31 mouse cellular contexts compared by ENCODE assay signal in the genomic region with DNA sequence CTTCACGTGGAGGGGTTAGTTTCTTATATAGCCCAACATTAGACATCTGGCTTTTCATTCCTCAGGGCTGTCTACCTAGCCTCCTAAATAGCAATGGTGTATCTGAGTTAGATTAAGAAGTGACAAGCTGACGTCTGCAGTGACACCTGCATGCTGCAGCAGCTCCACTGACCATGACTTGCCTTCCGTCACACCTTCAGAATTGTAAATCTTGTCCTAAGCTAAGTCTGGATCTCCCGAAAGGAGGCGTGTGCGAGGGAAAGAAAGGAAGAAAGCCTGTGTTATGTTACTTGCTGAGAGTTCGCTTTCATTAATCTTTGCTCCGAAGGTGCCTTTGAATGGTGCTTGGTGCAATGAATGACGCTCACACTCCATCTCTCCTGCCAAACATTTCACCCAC.
"Had no signal": no experiment of that assay in that cellular context is flagged by ENCODE, and none has a peak within 500 bp of the region (broad histone marks: within the 10 kb centered on the region; RNA-seq: fewer than 3 reads in every experiment).

No protein-coding gene starts in this region.

- H3K4me1 ChIP-seq: limb, embryonic 12.5 days; limb, embryonic 13.5 days; limb, embryonic 15.5 days; liver, embryonic 12.5 days; liver, embryonic 13.5 days; liver, embryonic 15.5 days; lung, embryonic 15.5 days; megakaryocyte, embryonic 14.5 days; midbrain, embryonic 10.5 days; midbrain, embryonic 12.5 days; midbrain, embryonic 15.5 days; neural tube, embryonic 12.5 days; neural tube, embryonic 13.5 days had no signal

- H3K27ac ChIP-seq: left cerebral cortex, adult 2 months; limb, embryonic 12.5 days; limb, embryonic 13.5 days; limb, embryonic 15.5 days; liver, embryonic 12.5 days; liver, embryonic 13.5 days; liver, embryonic 14.5 days; liver, embryonic 15.5 days; lung, embryonic 15.5 days; macrophage; midbrain, embryonic 10.5 days; midbrain, embryonic 12.5 days; midbrain, embryonic 15.5 days; neural tube, embryonic 12.5 days; neural tube, embryonic 13.5 days had no signal

- H3K27me3 ChIP-seq: limb, embryonic 12.5 days; limb, embryonic 13.5 days; limb, embryonic 15.5 days; liver, embryonic 12.5 days; liver, embryonic 13.5 days; liver, embryonic 15.5 days; lung, embryonic 15.5 days; megakaryocyte, embryonic 14.5 days; midbrain, embryonic 12.5 days; midbrain, embryonic 15.5 days; neural tube, embryonic 12.5 days; neural tube, embryonic 13.5 days had no signal

- H3K36me3 ChIP-seq: limb, embryonic 12.5 days; limb, embryonic 13.5 days; limb, embryonic 15.5 days; liver, embryonic 12.5 days; liver, embryonic 13.5 days; liver, embryonic 15.5 days; lung, embryonic 15.5 days; midbrain, embryonic 10.5 days; midbrain, embryonic 12.5 days; midbrain, embryonic 15.5 days; neural tube, embryonic 12.5 days; neural tube, embryonic 13.5 days had no signal

- H3K9me3 ChIP-seq: limb, embryonic 12.5 days; limb, embryonic 13.5 days; limb, embryonic 15.5 days; liver, embryonic 12.5 days; liver, embryonic 13.5 days; liver, embryonic 15.5 days; lung, embryonic 15.5 days; midbrain, embryonic 10.5 days; midbrain, embryonic 12.5 days; midbrain, embryonic 15.5 days; neural tube, embryonic 12.5 days; neural tube, embryonic 13.5 days had no signal

- H3K4me2 ChIP-seq: limb, embryonic 12.5 days; limb, embryonic 13.5 days; limb, embryonic 15.5 days; liver, embryonic 11.5 days; liver, embryonic 12.5 days; liver, embryonic 13.5 days; liver, embryonic 15.5 days; lung, embryonic 14.5 days; lung, embryonic 15.5 days; midbrain, embryonic 12.5 days; midbrain, embryonic 15.5 days; neural tube, embryonic 12.5 days; neural tube, embryonic 13.5 days had no signal

- ATAC-seq: liver, embryonic 12.5 days; liver, postnatal 0 days; lung, postnatal 0 days; midbrain, embryonic 15.5 days; midbrain, embryonic 16.5 days had no signal

- H3K9ac ChIP-seq: limb, embryonic 12.5 days; limb, embryonic 13.5 days; limb, embryonic 15.5 days; liver, embryonic 12.5 days; liver, embryonic 13.5 days; liver, embryonic 14.5 days; liver, embryonic 15.5 days; liver, postnatal 0 days; lung, embryonic 14.5 days; lung, embryonic 15.5 days; midbrain, embryonic 12.5 days; midbrain, embryonic 15.5 days; neural tube, embryonic 12.5 days; neural tube, embryonic 13.5 days had no signal

- H3K4me3 ChIP-seq: left cerebral cortex, adult 2 months; limb, embryonic 12.5 days; limb, embryonic 13.5 days; limb, embryonic 15.5 days; liver, embryonic 12.5 days; liver, embryonic 13.5 days; liver, embryonic 15.5 days; lung, embryonic 15.5 days; megakaryocyte, embryonic 14.5 days; midbrain, embryonic 10.5 days; midbrain, embryonic 12.5 days; midbrain, embryonic 15.5 days; myocyte; neural tube, embryonic 12.5 days; neural tube, embryonic 13.5 days had no signal

- DNase-seq: left cerebral cortex, postnatal 4 days; liver; liver, embryonic 13.5 days; liver, postnatal 0 days; lung, adult 18-20 months; lung, adult 2 months; lung, embryonic 14.5 days; lung, postnatal 10 days; lung, postnatal 14 days; lung, postnatal 36 days; lung, postnatal 4 days; midbrain, embryonic 14.5 days had no signal
